Mouse (Mus musculus) small intestine, adult 2 months (tissue): ENCODE results near the gene Lars2.

Experiments
- CTCF ChIP-seq: fragments of 200-500 bp; IDR thresholded peaks from 2 replicates; pipeline ENCODE4 v1.5.1; 2012; ENCODE audit warnings: low read depth, mild to moderate bottlenecking, control low read depth, inconsistent platforms, low read length, moderate library complexity, mixed read lengths; ENCODE audit not compliant: insufficient replicate concordance, insufficient read length; ENCODE audit errors: extremely low read depth
- POLR2A ChIP-seq: fragments of 200-500 bp; IDR thresholded peaks from 2 replicates; pipeline ENCODE4 v1.6.1; 2012; ENCODE audit warnings: low read depth, mild to moderate bottlenecking, control low read depth, inconsistent platforms, low read length, moderate library complexity

DNA sequence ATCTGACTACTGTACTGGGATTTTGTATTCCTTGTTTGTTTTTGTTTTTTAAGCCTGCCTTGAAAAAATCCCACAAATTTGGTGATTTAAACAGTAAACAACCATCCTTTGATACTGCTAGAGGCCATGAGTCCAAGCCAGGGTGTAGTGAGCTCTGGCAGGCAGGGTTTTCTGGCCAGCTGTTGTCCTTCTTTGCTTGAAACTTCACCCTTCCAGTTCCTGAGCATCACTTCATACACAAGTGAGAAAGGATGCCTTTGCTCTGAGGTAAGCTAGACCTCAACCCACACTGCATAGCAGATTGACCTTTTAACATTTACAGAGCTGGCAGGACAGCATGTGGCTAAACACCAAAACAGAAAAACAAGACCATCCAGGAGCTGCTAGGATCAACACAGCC lies 102.4 kb downstream of the Lars2 start:
- TF ChIP-seq CTCF, result no peak
- no peak for TF ChIP-seq POLR2A
